Mouse (Mus musculus) kidney, postnatal 10 days (tissue): Measurements from ENCODE around the gene Jaml.

Source experiments
- DNase-seq: peaks from one replicate; pipeline ENCODE4 v3.0.0; 2021; ENCODE audit warnings: mixed read lengths

Gene Jaml

DNA sequence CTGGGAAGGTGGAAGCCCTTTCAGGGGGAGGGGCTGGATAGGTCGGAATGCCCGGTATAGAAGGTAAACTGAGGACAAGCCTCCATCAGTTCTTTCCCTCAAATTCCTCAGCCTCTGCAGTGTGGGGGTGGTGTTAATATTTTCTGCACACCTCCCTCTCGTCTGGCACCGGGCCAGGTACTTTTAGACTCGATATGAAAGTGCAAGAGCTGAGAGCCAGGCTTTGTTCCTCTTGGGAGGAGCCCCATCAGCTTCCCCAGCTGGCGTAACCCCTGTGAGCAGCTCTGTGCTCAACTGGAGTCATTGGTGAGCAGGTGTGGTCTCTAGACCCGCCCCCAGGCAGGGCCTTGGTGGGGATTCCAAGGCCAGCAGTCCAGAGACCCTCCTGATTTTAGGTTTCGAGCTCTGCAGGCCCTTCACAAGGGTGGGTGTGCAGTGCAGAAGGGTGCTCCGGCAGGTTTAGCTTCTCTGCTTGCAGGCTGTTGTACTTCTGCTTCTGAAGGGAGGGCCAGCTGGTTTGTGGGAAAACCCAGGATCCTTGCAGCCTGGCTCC lies 43.3 kb downstream of the Jaml start:
- DNase-seq, result peak; percentile 61

DNA sequence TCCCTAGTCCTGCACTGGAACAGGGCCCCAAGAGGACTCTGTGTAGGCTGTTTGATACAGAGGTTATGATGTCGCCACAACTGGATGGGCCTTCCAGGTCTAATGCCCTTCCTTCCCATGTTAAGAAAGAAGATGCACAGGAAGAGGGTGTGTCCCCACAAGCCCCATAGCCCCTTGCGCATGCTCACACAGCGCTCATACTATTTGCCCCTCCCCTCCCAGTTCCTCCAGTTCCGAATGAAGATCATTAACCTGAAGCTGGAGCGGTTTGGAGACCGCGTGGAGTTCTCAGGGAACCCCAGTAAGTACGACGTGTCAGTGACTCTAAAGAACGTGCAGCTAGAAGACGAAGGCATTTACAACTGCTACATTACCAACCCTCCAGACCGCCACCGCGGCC lies 46.2 kb downstream of the Jaml start:
- no peak for DNase-seq

DNA sequence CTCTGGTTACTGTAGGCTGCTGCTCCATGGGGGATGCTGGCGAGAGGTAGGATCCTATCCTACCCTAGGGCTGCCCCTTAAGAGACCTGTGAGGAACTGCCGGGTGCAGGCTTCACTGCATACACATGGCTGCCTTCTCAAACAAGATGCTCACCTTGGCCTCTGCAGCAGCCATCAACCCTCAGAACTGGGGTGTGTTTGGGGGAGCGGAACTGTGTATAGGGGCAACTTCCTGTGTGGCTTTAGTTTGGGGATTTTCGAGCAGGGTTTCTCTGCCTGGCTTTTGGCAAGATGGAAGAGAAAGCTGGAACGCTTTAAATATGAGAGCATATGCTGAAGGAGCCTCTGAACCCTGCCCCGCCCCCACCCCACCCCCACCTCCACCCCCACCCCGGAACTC lies 48.0 kb downstream of the Jaml start:
- DNase-seq, result no peak

DNA sequence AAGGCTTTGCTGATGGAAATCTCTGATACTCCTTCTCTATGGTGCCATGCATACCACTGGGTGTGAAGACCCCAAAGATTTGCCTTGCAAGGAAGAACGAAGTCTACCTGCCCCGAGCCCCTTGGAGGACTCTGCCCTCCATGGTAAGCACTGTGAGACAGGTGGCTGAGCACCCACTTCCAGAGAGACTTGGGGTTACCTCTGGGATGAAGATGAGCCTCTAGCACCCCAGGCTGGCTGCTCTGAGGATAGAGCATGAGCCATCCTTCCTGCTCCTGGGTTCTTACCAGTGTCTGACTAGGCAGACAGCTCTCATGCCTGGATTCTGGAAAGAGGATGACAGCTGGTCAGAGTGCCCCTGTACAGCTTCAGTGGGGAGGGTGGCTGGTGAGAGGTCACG lies 51.1 kb downstream of the Jaml start:
- no peak for DNase-seq

DNA sequence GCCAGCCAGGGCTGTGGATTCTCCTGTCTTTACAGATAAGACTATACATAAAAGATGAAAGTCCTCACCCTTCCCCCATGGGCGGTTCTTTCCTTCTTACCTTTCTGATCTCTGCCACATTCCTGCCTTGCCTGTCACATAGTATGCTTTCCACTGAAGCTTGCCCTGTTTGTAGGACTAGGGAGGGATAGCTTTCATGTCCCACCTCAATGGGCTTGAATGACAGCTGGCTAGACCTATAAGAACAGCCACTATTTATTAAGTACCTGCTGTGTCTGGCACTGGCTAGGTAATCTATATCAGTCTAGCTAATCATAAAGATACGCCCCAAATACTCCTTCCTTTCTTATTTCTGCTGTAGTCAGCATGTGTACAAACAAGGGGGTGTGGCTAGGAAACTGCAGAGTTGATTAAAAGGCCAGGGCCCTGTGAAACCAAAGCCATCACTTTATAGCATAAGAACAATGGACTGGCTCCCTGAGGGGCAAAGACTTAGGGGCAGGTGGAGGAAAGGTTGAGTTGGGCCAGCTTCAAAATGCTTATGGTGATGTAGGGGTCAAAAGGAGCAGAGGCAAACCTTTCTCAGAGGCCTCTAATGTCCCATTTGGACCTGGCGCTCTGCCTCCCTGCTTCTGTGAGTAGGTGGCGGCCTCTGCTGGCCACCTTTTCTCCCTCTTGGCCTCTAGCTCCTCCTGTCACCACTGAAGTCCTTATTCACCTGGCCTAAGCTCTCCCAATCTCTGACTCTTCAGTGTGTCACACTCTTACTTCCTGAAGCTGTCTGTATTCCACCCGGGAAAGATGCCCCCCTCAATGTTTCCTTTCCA lies 54.7 kb downstream of the Jaml start:
- peak; percentile 80 for DNase-seq

DNA sequence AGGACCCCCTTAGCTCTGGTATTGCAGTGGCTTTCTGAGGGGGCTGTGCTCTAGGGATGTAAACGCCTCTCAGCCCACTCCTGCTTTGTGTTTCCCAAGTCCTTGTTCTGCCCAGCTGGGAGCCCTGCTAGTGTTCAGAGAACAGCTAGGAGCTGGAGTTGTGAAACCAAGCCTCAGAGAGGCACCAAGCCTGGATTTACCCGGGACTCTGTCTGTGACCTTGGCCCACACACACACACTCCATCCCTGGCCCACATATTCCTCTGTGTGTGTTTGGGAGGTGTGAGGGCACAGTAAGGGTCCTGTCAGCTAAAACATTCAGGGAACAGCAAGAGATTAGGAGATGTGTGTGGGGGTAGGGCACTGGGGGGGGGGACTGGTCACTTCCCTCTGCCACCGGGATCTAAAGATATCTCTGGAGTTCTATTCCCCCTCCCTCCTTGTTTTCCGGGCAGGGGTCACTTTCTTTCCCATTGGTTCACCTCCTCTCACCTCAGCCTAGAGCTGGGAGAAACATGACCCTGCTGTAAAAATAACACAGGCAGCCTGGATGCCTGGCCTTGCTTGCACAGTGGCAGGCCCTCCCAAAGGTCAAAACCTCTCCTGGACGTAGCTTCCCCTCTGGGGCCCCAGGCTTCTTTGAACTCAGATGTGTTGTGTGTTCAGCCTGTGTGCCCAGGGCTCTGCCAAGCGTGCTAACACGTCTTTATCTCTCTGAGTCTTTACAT lies 57.6 kb downstream of the Jaml start:
- no peak for DNase-seq

DNA sequence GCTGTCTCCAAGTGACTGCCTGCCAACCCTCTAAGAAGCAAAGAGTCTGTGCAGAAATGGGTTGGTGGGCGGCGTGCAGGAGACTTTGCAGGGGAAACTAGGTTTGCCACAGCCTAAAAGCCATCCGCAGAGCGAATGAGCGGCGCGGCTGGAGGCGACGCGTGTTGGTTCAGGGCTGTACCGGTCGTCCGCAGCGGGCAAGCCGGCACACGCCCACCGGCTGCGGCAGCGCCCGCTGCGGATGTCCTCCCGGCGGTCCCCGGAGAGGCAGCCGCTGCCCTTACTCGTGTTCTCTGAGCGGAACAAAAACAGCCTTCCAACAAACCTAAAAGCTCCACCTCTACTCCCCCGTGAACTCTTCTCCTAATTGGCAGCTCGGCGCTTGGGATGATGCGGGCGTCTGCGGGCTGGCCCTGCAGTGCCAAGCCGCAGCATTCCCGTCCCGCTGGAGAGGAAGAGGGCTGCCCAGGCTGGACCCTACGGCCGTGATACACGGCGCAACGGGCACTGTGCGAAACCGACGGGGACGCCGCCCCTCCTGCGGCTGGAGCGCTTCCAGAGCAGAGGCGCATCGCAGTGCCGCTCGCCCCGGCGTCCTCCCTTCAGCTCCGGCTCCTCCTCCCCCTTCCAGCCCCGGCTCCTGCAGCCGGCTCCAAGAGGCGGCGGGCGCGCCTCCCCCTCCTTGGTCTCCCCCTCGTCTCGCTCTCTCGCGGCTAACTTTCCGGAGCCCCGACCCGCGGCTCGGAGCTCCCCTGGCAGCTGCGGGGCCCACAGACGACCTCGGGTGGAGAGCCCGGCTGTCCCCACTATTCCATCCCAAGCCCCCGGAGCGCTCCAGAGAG lies 59.4 kb downstream of the Jaml start, which contains the start of gene Scn4b:
Scn4b (plus strand) TSS at position 205 of the 842 bp plus-strand sequence.
- peak; percentile 71 for DNase-seq

DNA sequence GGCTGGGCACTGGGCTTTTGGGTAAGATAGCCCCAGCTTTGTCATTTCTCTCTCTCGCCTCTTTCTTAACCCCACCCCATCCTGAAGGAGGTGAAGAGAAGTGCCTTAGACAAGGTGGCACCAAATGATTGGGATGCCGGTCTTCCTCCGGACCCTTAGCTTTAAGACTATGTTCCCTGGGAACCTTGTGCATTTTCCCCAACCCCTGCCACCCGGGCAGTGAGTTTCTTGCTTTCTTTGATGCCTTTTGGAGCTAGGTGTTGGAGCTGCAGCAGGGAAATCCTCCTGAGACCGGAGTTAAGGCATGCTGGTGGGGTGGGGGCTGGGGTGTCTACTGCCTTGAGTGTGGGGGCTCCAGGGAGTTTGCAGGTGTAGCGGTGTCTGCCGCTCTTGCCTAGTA lies 60.1 kb downstream of the Jaml start:
- no peak for DNase-seq

DNA sequence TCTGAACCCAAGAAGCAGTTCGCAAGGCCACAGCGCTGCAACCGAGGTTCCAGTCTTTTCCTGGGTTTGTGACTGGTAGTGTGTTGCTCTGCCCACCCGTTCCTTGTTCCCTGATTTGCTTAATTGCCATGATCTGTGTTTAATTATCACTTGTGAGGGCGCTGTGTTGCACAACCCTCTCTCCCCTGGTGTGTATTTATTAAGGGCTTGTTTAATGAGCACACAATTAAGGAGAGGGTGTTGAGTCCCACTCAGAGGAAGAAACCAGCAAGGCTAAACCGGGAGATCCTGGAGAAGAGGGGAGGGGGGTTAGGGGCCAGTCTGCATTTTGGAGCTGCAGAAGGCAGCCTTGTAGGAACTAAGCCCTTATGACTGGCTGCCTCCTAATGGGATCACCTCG lies 62.0 kb downstream of the Jaml start:
- DNase-seq, result no peak

DNA sequence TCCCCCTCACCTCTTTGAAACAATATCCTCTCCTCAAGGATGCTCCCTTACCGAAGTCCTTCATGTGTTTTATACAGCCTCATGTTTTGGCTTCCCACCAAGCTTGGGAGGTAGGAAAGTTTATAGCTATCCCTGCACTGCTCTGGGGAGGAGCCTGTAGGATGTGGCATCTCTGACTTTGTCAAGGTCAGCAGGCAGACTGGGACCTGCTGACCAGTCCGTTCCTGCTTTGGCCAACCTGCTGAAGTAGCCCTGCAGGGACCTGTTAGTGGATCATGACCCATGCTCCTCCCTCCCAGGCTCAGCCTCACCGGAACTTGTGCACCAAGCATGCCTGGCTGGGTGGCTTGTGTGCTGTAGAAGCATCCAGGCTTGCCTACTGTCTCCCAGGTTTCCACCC lies 63.7 kb downstream of the Jaml start:
- peak; percentile 60 for DNase-seq

DNA sequence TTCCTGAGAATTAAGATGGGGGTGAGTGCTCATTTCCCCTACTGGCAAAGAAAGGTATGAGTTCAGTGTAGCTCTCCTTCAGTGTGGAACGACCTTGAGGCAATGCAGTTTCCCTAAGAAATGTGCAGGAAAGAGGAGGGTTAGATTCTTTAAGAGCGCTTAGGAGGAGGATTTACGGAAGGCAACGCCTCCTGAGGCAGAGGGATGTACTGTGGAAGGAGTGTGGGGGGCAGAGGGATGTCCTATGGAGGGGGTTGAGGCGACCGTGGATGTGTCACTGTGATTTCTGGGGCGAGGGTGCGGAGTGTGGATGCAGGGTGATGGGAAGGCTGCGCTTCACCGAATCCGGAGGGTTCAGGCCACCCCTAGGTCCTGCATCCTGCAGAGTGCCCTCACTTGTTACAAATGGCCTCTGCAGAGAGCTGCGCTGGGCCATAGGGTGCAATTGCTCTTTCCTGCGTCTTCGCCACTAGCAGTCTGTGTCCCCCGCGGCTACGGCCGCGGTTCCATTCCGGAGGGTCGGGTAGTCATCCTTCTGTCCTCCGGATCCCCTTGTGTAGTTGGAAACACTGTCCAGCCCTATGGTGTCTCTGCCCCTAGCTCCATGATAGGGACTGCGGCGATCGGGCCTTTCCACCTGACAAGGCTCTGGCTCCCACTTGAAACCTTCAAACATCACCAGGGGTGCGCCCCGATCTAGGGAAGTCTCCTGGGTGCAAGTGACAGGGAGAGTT lies 66.7 kb downstream of the Jaml start:
- DNase-seq, result no peak

DNA sequence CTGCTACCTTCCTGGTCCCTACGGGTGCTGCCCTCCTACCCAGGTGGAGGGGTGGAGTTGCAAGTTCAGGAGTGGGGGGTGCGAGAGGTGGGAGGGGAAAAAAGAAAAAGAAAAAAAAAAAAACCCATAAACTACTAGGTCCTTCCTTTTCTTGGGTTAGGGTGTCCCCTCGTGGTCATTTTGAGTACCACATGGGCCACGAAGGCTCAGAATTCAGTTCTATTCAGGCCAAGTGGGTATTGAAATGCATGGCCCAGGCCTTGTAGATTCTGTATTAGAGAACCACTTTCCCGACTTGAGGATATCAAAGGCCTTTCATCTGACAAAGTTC lies 67.2 kb downstream of the Jaml start:
- DNase-seq, result peak; percentile 82

DNA sequence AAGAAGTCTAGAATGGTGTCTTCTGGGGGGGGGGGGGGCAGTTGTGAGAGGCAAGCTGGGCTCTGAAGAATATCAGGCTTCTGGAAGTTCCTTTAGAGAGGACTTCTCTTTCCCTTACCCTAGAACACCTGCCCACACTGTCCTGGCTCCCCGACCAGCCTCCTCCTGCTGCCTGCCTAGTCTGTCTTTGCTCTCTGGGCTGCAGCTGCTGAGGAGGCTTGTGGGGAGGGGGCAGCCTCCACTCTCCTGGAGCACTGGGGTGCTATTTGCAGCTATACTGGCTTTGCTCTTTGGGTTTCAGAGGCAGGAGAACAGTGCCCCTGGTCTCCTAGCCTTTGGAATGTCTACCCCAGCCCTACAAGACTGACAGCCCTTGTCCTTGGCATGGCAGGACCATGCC lies 72.0 kb downstream of the Jaml start:
- DNase-seq, result no peak

DNA sequence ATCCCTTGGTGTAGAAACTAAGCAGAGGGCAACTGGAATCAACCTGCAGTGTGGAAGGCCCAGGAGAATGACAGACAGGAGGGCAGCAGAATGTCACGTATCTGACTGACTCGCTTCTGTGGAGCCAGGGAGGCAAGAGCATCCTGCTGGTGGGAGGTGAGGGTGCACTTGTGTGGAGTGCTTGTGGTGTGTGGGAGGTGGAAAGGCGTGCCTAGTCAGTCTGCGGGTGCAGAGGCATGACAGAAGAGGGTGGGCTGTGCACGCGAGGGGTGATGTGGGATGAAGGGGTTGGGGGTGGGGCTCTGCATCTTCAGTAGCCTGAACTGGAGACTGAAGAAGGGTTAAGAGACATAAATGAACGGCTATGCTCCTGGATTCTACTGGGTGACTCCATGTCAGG lies 74.4 kb downstream of the Jaml start:
- DNase-seq, result no peak
